Mouse (Mus musculus) neural tube, embryonic 11.5 days (tissue): ENCODE measurements at regions not wholly inside any gene's neighbourhood (a gene's known extent, or its start where the extent isn't known, plus 50 kb on each side); places are given as distances from the start of the nearest gene placed in this dataset.

Experiments used
- ATAC-seq: fragments of 200-750 bp; cut with Nextera tagmentation; 2 replicates; pipeline ENCODE4 v1.8.0; 2017; ENCODE audit warnings: moderate number of reproducible peaks, mild to moderate bottlenecking, moderate TSS enrichment, moderate library complexity; ENCODE audit not compliant: insufficient read depth, low FRiP score, low TSS enrichment
- DNase-seq: peaks from one replicate; pipeline ENCODE4 v3.0.0-alpha.2; 2015; ENCODE audit warnings: low spot score
- H3K27ac ChIP-seq: fragments of 300-500 bp; sonication (generic); 2 replicates; pipeline ENCODE4 v1.5.1; 2014; ENCODE audit warnings: low read depth, mild to moderate bottlenecking, low read length
- H3K27me3 ChIP-seq: fragments of 300-500 bp; sonication (generic); 2 replicates; pipeline ENCODE4 v1.6.1; 2014; ENCODE audit warnings: mild to moderate bottlenecking, low read length, mixed read lengths; ENCODE audit not compliant: control insufficient read depth, insufficient read depth
- H3K36me3 ChIP-seq: fragments of 300-500 bp; sonication (generic); 2 replicates; pipeline ENCODE4 v1.6.1; 2014; ENCODE audit warnings: mild to moderate bottlenecking, low read length, moderate library complexity, mixed read lengths; ENCODE audit not compliant: control insufficient read depth, insufficient read depth
- H3K4me1 ChIP-seq: fragments of 300-500 bp; sonication (generic); 2 replicates; pipeline ENCODE4 v1.6.1; 2014; ENCODE audit warnings: low read length, mixed read lengths; ENCODE audit not compliant: control insufficient read depth, insufficient read depth
- H3K4me2 ChIP-seq: fragments of 300-500 bp; sonication (generic); 2 replicates; pipeline ENCODE4 v1.6.1; 2014; ENCODE audit warnings: low read depth, mild to moderate bottlenecking, moderate library complexity
- H3K4me3 ChIP-seq: fragments of 300-500 bp; sonication (generic); 2 replicates; pipeline ENCODE4 v1.5.1; 2014; ENCODE audit warnings: low read depth, low read length
- H3K9ac ChIP-seq: fragments of 300-500 bp; sonication (generic); 2 replicates; pipeline ENCODE4 v1.6.1; 2014; ENCODE audit warnings: mild to moderate bottlenecking, low read length
- H3K9me3 ChIP-seq: fragments of 300-500 bp; sonication (generic); 2 replicates; pipeline ENCODE4 v1.6.1; 2016; ENCODE audit warnings: low read length; ENCODE audit not compliant: control insufficient read depth
- whole genome bisulfite sequencing: fragments of 180-500 bp; shearing (Covaris S2); extraction: QIAGEN DNeasy Blood & Tissue Kit; methylation state at CpG from one replicate; pipeline ENCODE4 v1.1.7; 2014; 5-methylcytosine and 5-hydroxymethylcytosine counted together

GRCm38 (mm10) chr14:80369448-80370153, 385.7 kb downstream of the Olfm4 start:
- no peak for DNase-seq
- Histone ChIP-seq H3K4me2 (no peak overlapping the region), H3K4me1 (no peaks in the 10 kb centered on the region)

GRCm38 (mm10) chr14:80374290-80374689, 390.4 kb downstream of the Olfm4 start:
- H3K27ac ChIP-seq: no peak overlapping the region
- no peak for DNase-seq
- H3K4me1 ChIP-seq: no peaks in the 10 kb centered on the region
- H3K9me3 ChIP-seq: no peaks in the 10 kb centered on the region
- no peak overlapping the region for H3K4me3 ChIP-seq
- no peak overlapping the region for H3K4me2 ChIP-seq
- H3K27me3 ChIP-seq: no peaks in the 10 kb centered on the region
- ATAC-seq: no peak
- no peaks in the 10 kb centered on the region for H3K36me3 ChIP-seq
- H3K9ac ChIP-seq: no peak overlapping the region
- WGBS: 86% methylated on average over 1 of the region's 1 CpGs

More at GRCm38 (mm10) chr14:80369448-80370153, 385.7 kb downstream of the Olfm4 start:
- Histone ChIP-seq H3K9me3 (no peaks in the 10 kb centered on the region), H3K4me3 (no peak overlapping the region), H3K27ac (no peak overlapping the region), H3K27me3 (no peaks in the 10 kb centered on the region), H3K36me3 (no peaks in the 10 kb centered on the region), H3K9ac (no peak overlapping the region)
- no peak for ATAC-seq
- 76% methylated on average over 11 of the region's 11 CpGs for WGBS

GRCm38 (mm10) chr14:80377064-80377463, 393.2 kb downstream of the Olfm4 start:
- Histone ChIP-seq H3K36me3 (no peaks in the 10 kb centered on the region), H3K4me2 (no peak overlapping the region), H3K4me1 (no peaks in the 10 kb centered on the region), H3K4me3 (no peak overlapping the region), H3K27ac (no peak overlapping the region), H3K9ac (no peak overlapping the region), H3K27me3 (no peaks in the 10 kb centered on the region), H3K9me3 (no peaks in the 10 kb centered on the region)
- DNase-seq (no peak), ATAC-seq (no peak)
- WGBS: 80% methylated on average over 1 of the region's 1 CpGs

GRCm38 (mm10) chr14:80391418-80391817, 407.5 kb downstream of the Olfm4 start:
- no peaks in the 10 kb centered on the region for H3K4me1 ChIP-seq
- H3K27ac ChIP-seq: no peak overlapping the region
- H3K9ac ChIP-seq: no peak overlapping the region
- H3K4me2 ChIP-seq: no peak overlapping the region
- ATAC-seq (no peak), DNase-seq (no peak)
- H3K9me3 ChIP-seq: no peaks in the 10 kb centered on the region
- no peak overlapping the region for H3K4me3 ChIP-seq
- no peaks in the 10 kb centered on the region for H3K27me3 ChIP-seq
- WGBS: 66% methylated on average over 2 of the region's 2 CpGs
- no peaks in the 10 kb centered on the region for H3K36me3 ChIP-seq

GRCm38 (mm10) chr14:80408317-80408716, 424.4 kb downstream of the Olfm4 start:
- no peak overlapping the region for H3K27ac ChIP-seq
- H3K36me3 ChIP-seq: no peaks in the 10 kb centered on the region
- 97% methylated on average over 2 of the region's 2 CpGs for WGBS
- no peaks in the 10 kb centered on the region for H3K27me3 ChIP-seq
- no peak for DNase-seq
- H3K4me1 ChIP-seq: no peaks in the 10 kb centered on the region
- ATAC-seq: no peak
- no peaks in the 10 kb centered on the region for H3K9me3 ChIP-seq
- H3K4me3 ChIP-seq: no peak overlapping the region
- no peak overlapping the region for H3K4me2 ChIP-seq
- H3K9ac ChIP-seq: no peak overlapping the region

GRCm38 (mm10) chr14:80418810-80419325, 435.0 kb downstream of the Olfm4 start:
- Histone ChIP-seq H3K27ac (no peak overlapping the region), H3K27me3 (no peaks in the 10 kb centered on the region), H3K4me2 (no peak overlapping the region), H3K36me3 (no peaks in the 10 kb centered on the region), H3K9me3 (no peaks in the 10 kb centered on the region), H3K4me3 (no peak overlapping the region), H3K4me1 (no peaks in the 10 kb centered on the region), H3K9ac (no peak overlapping the region)
- DNase-seq (no peak), ATAC-seq (no peak)
- 88% methylated on average over 3 of the region's 3 CpGs for WGBS

GRCm38 (mm10) chr14:80443820-80444219, 459.9 kb downstream of the Olfm4 start:
- ATAC-seq: no peak
- no peaks in the 10 kb centered on the region for H3K9me3 ChIP-seq
- no peak overlapping the region for H3K4me2 ChIP-seq
- no peak overlapping the region for H3K9ac ChIP-seq
- H3K4me1 ChIP-seq: no peaks in the 10 kb centered on the region
- no peak overlapping the region for H3K4me3 ChIP-seq
- no peak for DNase-seq
- H3K27ac ChIP-seq: no peak overlapping the region
- H3K36me3 ChIP-seq: no peaks in the 10 kb centered on the region
- no peaks in the 10 kb centered on the region for H3K27me3 ChIP-seq

- H3K4me1 ChIP-seq: no peaks in the 10 kb centered on the region
- ATAC-seq: no peak
- no peak for DNase-seq
- H3K4me3 ChIP-seq: no peak overlapping the region
- H3K27ac ChIP-seq: no peak overlapping the region
- H3K36me3 ChIP-seq: no peaks in the 10 kb centered on the region
- H3K4me2 ChIP-seq: no peak overlapping the region
- no peaks in the 10 kb centered on the region for H3K27me3 ChIP-seq
- H3K9ac ChIP-seq: no peak overlapping the region
- WGBS: 74% methylated on average over 1 of the region's 1 CpGs
- no peaks in the 10 kb centered on the region for H3K9me3 ChIP-seq
Observed at GRCm38 (mm10) chr14:80471470-80471869, 487.6 kb downstream of the Olfm4 start.

GRCm38 (mm10) chr14:80479918-80480317, 496.0 kb downstream of the Olfm4 start:
- H3K36me3 ChIP-seq: no peaks in the 10 kb centered on the region
- no peak overlapping the region for H3K27ac ChIP-seq
- DNase-seq: no peak
- H3K4me2 ChIP-seq: no peak overlapping the region
- no peak overlapping the region for H3K4me3 ChIP-seq
- no peak overlapping the region for H3K9ac ChIP-seq
- no peaks in the 10 kb centered on the region for H3K27me3 ChIP-seq
- no peaks in the 10 kb centered on the region for H3K4me1 ChIP-seq
- H3K9me3 ChIP-seq: no peaks in the 10 kb centered on the region
- ATAC-seq: no peak
